Mouse (Mus musculus) limb, embryonic 14.5 days (tissue): ENCODE results near the gene Soga3. TPM values are rescaled to one million over a fixed set of nuclear protein-coding genes. Genes with fewer than 3 reads are reported as not detected.

Source experiments
- ATAC-seq: fragments of 200-750 bp; cut with Nextera tagmentation; 2 replicates; pipeline ENCODE4 v1.8.0; 2017; ENCODE audit warnings: low read depth, moderate number of reproducible peaks, moderate TSS enrichment; ENCODE audit not compliant: low FRiP score
- DNase-seq: peaks from one replicate; pipeline ENCODE4 v3.0.0-alpha.2; 2015; ENCODE audit warnings: low spot score
- H3K27ac ChIP-seq: fragments of 300-500 bp; sonication (generic); replicated peaks from 2 replicates; pipeline ENCODE4 v1.5.1; 2014; ENCODE audit warnings: low read depth, mild to moderate bottlenecking, low read length, moderate library complexity, mixed read lengths
- H3K27me3 ChIP-seq: fragments of 300-500 bp; sonication (generic); 2 replicates; pipeline ENCODE4 v1.6.1; 2014; ENCODE audit warnings: low read length, mixed read lengths; ENCODE audit not compliant: control insufficient read depth, insufficient read depth
- H3K36me3 ChIP-seq: fragments of 300-500 bp; sonication (generic); 2 replicates; pipeline ENCODE4 v1.6.1; 2014; ENCODE audit warnings: mild to moderate bottlenecking, low read length, moderate library complexity, mixed read lengths; ENCODE audit not compliant: control insufficient read depth, insufficient read depth
- H3K4me1 ChIP-seq: fragments of 300-500 bp; sonication (generic); 2 replicates; pipeline ENCODE4 v1.6.1; 2014; ENCODE audit warnings: antibody characterized with exemption, low read length, mixed read lengths; ENCODE audit not compliant: control insufficient read depth, insufficient read depth
- H3K4me2 ChIP-seq: fragments of 300-500 bp; sonication (generic); replicated peaks from 2 replicates; pipeline ENCODE4 v1.6.1; 2014; ENCODE audit warnings: low read depth, mild to moderate bottlenecking, low read length, moderate library complexity; ENCODE audit not compliant: severe bottlenecking
- H3K4me3 ChIP-seq: fragments of 300-500 bp; sonication (generic); replicated peaks from 2 replicates; pipeline ENCODE4 v1.5.1; 2014; ENCODE audit warnings: low read length
- H3K9ac ChIP-seq: fragments of 300-500 bp; sonication (generic); 2 replicates; pipeline ENCODE4 v1.6.1; 2014; ENCODE audit warnings: mild to moderate bottlenecking, low read depth, low read length, moderate library complexity; ENCODE audit not compliant: severe bottlenecking
- H3K9me3 ChIP-seq: fragments of 300-500 bp; sonication (generic); 2 replicates; pipeline ENCODE4 v1.6.1; 2016; ENCODE audit warnings: low read length; ENCODE audit not compliant: control insufficient read depth
- POLR2A ChIP-seq: fragments of 200-500 bp; IDR thresholded peaks from 2 replicates; pipeline ENCODE4 v1.8.0; 2012; ENCODE audit warnings: inconsistent platforms, mild to moderate bottlenecking, moderate library complexity, borderline replicate concordance; ENCODE audit not compliant: insufficient read depth, insufficient read length; ENCODE audit errors: extremely low read depth
- WGBS: fragments of 180-500 bp; shearing (Covaris S2); extraction: QIAGEN DNeasy Blood & Tissue Kit; methylation state at CpG from one replicate; pipeline ENCODE4 v1.1.7; 2014; 5-methylcytosine and 5-hydroxymethylcytosine counted together
- polyA plus RNA-seq, 2 experiments: library from polyadenylated mRNA; depleted of rRNA in 1 of 2; stranded (reverse) in 1 of 2; unstranded in 1 of 2; fragments of >200 nt; fragmentation: Nextera tagmentation in 1 of 2; extraction: Ambion mirVana in 1 of 2; gene quantifications; 2 replicates each; pipeline versions ENCODE4 v1.2.1 to v1.2.3; 2012 to 2014

The Soga3 gene
- polyA plus RNA-seq (2012; rRNA removed) (0.46 and 0.47 TPM in 2 replicates), polyA plus RNA-seq (2014; fragmentation: Nextera tagmentation; extraction: Ambion mirVana) (0.65 and 1.2 TPM in 2 replicates)

GRCm38 (mm10) chr10:29143566-29144335 is at the start of gene Soga3:
TSS of gene Soga3 (plus strand) at chr10:29143839.
- DNase-seq = no peak
- no peak for TF ChIP-seq POLR2A
- H3K9me3 ChIP-seq = no peaks in the 10 kb centered on the region
- WGBS = 1% methylated on average over 34 of the region's 34 CpGs
- H3K27ac ChIP-seq = no peak within 1 kb of the TSS
- H3K27me3 ChIP-seq = peaks cover 56% of the 10 kb centered on the region
- H3K4me1 ChIP-seq = peaks cover 8% of the 10 kb centered on the region; the same call in 1 of the 2 replicates
- no peak within 1 kb of the TSS for H3K9ac ChIP-seq
- H3K4me3 ChIP-seq = peak within 1 kb of the TSS; percentile 16; the same call in 1 of the 2 replicates
- no peaks in the 10 kb centered on the region for H3K36me3 ChIP-seq
- H3K4me2 ChIP-seq = peak within 1 kb of the TSS; percentile 28
- ATAC-seq = no peak

GRCm38 (mm10) chr10:29106962-29107361 is 36.7 kb upstream of the Soga3 start:
- Histone ChIP-seq H3K27ac (no peak overlapping the region), H3K4me3 (no peak overlapping the region), H3K27me3 (no peaks in the 10 kb centered on the region), H3K4me2 (no peak overlapping the region), H3K4me1 (no peaks in the 10 kb centered on the region), H3K9ac (no peak overlapping the region), H3K36me3 (no peaks in the 10 kb centered on the region), H3K9me3 (no peaks in the 10 kb centered on the region)
- ATAC-seq (no peak), DNase-seq (no peak)
- no peak for TF ChIP-seq POLR2A
- 11% methylated on average over 4 of the region's 4 CpGs for WGBS

GRCm38 (mm10) chr10:29142556-29143105 is 1.0 kb upstream of the Soga3 start:
- H3K27me3 ChIP-seq = peaks cover 45% of the 10 kb centered on the region

GRCm38 (mm10) chr10:29144612-29145405 is 1.2 kb downstream of the Soga3 start:
- Histone ChIP-seq H3K9ac (no peak overlapping the region), H3K4me2 (no peak overlapping the region), H3K4me1 (peaks cover 8% of the 10 kb centered on the region; the same call in 1 of the 2 replicates), H3K4me3 (no peak overlapping the region), H3K27ac (no peak overlapping the region), H3K9me3 (no peaks in the 10 kb centered on the region), H3K36me3 (no peaks in the 10 kb centered on the region), H3K27me3 (peaks cover 60% of the 10 kb centered on the region)
- no peak for DNase-seq
- 31% methylated on average over 12 of the region's 12 CpGs for WGBS
- ATAC-seq = no peak
- no peak for TF ChIP-seq POLR2A

More at GRCm38 (mm10) chr10:29142556-29143105, 1.0 kb upstream of the Soga3 start:
- H3K4me3 ChIP-seq = no peak overlapping the region
- ATAC-seq = no peak
- H3K27ac ChIP-seq = no peak overlapping the region
- no peaks in the 10 kb centered on the region for H3K9me3 ChIP-seq
- TF ChIP-seq POLR2A = no peak
- WGBS = 32% methylated on average over 7 of the region's 7 CpGs
- no peak overlapping the region for H3K4me2 ChIP-seq
- no peak overlapping the region for H3K9ac ChIP-seq
- no peaks in the 10 kb centered on the region for H3K36me3 ChIP-seq
- peaks cover 5% of the 10 kb centered on the region; the same call in 1 of the 2 replicates for H3K4me1 ChIP-seq
- DNase-seq = no peak
